Mouse (Mus musculus) midbrain, embryonic 11.5 days (tissue): ENCODE measurements around the gene Chaf1b. TPM values are rescaled to one million over a fixed set of nuclear protein-coding genes. Genes with fewer than 3 reads are reported as not detected.

Source experiments
- ATAC-seq: fragments of 200-750 bp; cut with Nextera tagmentation; 2 replicates; pipeline ENCODE4 v1.8.0; 2017; ENCODE audit warnings: moderate TSS enrichment, moderate library complexity; ENCODE audit not compliant: low FRiP score
- DNase-seq: peaks from one replicate; pipeline ENCODE4 v3.0.0; 2015; ENCODE audit warnings: low spot score; ENCODE audit errors: missing footprints
- H3K27ac ChIP-seq: fragments of 300-500 bp; sonication (generic); 2 replicates; pipeline ENCODE4 v1.5.1; 2014; ENCODE audit warnings: low read depth, low read length
- H3K27me3 ChIP-seq: fragments of 300-500 bp; sonication (generic); 2 replicates; pipeline ENCODE4 v1.6.1; 2014; ENCODE audit warnings: mild to moderate bottlenecking, low read length, moderate library complexity, mixed read lengths; ENCODE audit not compliant: control insufficient read depth, insufficient read depth
- H3K36me3 ChIP-seq: fragments of 300-500 bp; sonication (generic); 2 replicates; pipeline ENCODE4 v1.6.1; 2014; ENCODE audit warnings: mild to moderate bottlenecking, low read length, moderate library complexity, mixed read lengths; ENCODE audit not compliant: control insufficient read depth, insufficient read depth
- H3K4me1 ChIP-seq: fragments of 300-500 bp; sonication (generic); 2 replicates; pipeline ENCODE4 v1.6.1; 2014; ENCODE audit warnings: low read length; ENCODE audit not compliant: control insufficient read depth, insufficient read depth
- H3K4me2 ChIP-seq: fragments of 300-500 bp; sonication (generic); 2 replicates; pipeline ENCODE4 v1.6.1; 2014; ENCODE audit warnings: mild to moderate bottlenecking, moderate library complexity
- H3K4me3 ChIP-seq: fragments of 300-500 bp; sonication (generic); 2 replicates; pipeline ENCODE4 v1.5.1; 2014; ENCODE audit warnings: low read depth, low read length
- H3K9ac ChIP-seq: fragments of 300-500 bp; sonication (generic); 2 replicates; pipeline ENCODE4 v1.6.1; 2014; ENCODE audit warnings: low read length
- H3K9me3 ChIP-seq: fragments of 300-500 bp; sonication (generic); 2 replicates; pipeline ENCODE4 v1.6.1; 2016; ENCODE audit warnings: low read length; ENCODE audit not compliant: control insufficient read depth
- WGBS: fragments of 180-500 bp; shearing (Covaris S2); extraction: QIAGEN DNeasy Blood & Tissue Kit; methylation state at CpG from one replicate; pipeline ENCODE4 v1.1.7; 2014; 5-methylcytosine and 5-hydroxymethylcytosine counted together
- polyA plus RNA-seq: library from polyadenylated mRNA; unstranded; fragments of >200 nt; fragmentation: Nextera tagmentation; extraction: Ambion mirVana; gene quantifications from 2 replicates; pipeline ENCODE4 v1.2.1, GENCODE M21; 2014

The Chaf1b gene
- polyA plus RNA-seq, 1 experiment from 2014 or later = 102 TPM

GRCm38 (mm10) chr16:93884722-93885113 is 1.0 kb downstream of the Chaf1b start:
- Histone ChIP-seq H3K9me3 (no peaks in the 10 kb centered on the region), H3K36me3 (peaks cover 8% of the 10 kb centered on the region; the same call in 1 of the 2 replicates), H3K27ac (no peak overlapping the region), H3K27me3 (no peaks in the 10 kb centered on the region), H3K4me2 (peak overlapping the region; percentile 93), H3K9ac (peak overlapping the region; percentile 79), H3K4me3 (peak overlapping the region; percentile 81), H3K4me1 (peaks cover 13% of the 10 kb centered on the region)
- ATAC-seq (no peak), DNase-seq (no peak)
- 51% methylated on average over 5 of the region's 5 CpGs for WGBS

- H3K36me3 ChIP-seq = peaks cover 19% of the 10 kb centered on the region
- no peak for DNase-seq
- H3K27ac ChIP-seq = no peak overlapping the region
- no peak for ATAC-seq
- H3K4me1 ChIP-seq = peaks cover 8% of the 10 kb centered on the region
- H3K9ac ChIP-seq = no peak overlapping the region
- H3K4me3 ChIP-seq = no peak overlapping the region
- 96% methylated on average over 6 of the region's 6 CpGs for WGBS
- no peaks in the 10 kb centered on the region for H3K9me3 ChIP-seq
- H3K27me3 ChIP-seq = no peaks in the 10 kb centered on the region
- no peak overlapping the region for H3K4me2 ChIP-seq
These were observed 4.8 kb downstream of the Chaf1b start for GRCm38 (mm10) chr16:93888481-93888880.

GRCm38 (mm10) chr16:93890948-93891604 is 7.4 kb downstream of the Chaf1b start:
- no peak for ATAC-seq

GRCm38 (mm10) chr16:93893285-93893684 is 9.6 kb downstream of the Chaf1b start:
- Histone ChIP-seq H3K27ac (no peak overlapping the region), H3K4me2 (no peak overlapping the region), H3K9ac (no peak overlapping the region), H3K9me3 (no peaks in the 10 kb centered on the region), H3K27me3 (no peaks in the 10 kb centered on the region), H3K4me1 (no peaks in the 10 kb centered on the region), H3K4me3 (no peak overlapping the region), H3K36me3 (peaks cover 19% of the 10 kb centered on the region)
- ATAC-seq = no peak
- no peak for DNase-seq
- 93% methylated on average over 5 of the region's 5 CpGs for WGBS

More at GRCm38 (mm10) chr16:93890948-93891604, 7.4 kb downstream of the Chaf1b start:
- no peaks in the 10 kb centered on the region for H3K27me3 ChIP-seq
- no peaks in the 10 kb centered on the region for H3K9me3 ChIP-seq
- no peaks in the 10 kb centered on the region for H3K4me1 ChIP-seq
- no peak overlapping the region for H3K27ac ChIP-seq
- H3K9ac ChIP-seq = no peak overlapping the region
- peaks cover 22% of the 10 kb centered on the region for H3K36me3 ChIP-seq
- no peak overlapping the region for H3K4me2 ChIP-seq
- 89% methylated on average over 12 of the region's 12 CpGs for WGBS
- DNase-seq = no peak
- no peak overlapping the region for H3K4me3 ChIP-seq

- Histone ChIP-seq H3K9ac (no peak overlapping the region), H3K4me2 (no peak overlapping the region), H3K27ac (no peak overlapping the region), H3K4me1 (no peaks in the 10 kb centered on the region), H3K27me3 (no peaks in the 10 kb centered on the region), H3K4me3 (no peak overlapping the region), H3K36me3 (peaks cover 12% of the 10 kb centered on the region; the same call in 1 of the 2 replicates), H3K9me3 (no peaks in the 10 kb centered on the region)
- no peak for ATAC-seq
- DNase-seq = no peak
- 74% methylated on average over 6 of the region's 6 CpGs for WGBS
These were observed 19.3 kb downstream of the Chaf1b start for GRCm38 (mm10) chr16:93903027-93903426.

- 74% methylated on average over 11 of the region's 11 CpGs for WGBS
- H3K4me1 ChIP-seq = no peaks in the 10 kb centered on the region
- no peaks in the 10 kb centered on the region for H3K9me3 ChIP-seq
- DNase-seq (peak; percentile 98), ATAC-seq (peak; percentile 55; the same call in 1 of the 2 replicates)
- H3K27ac ChIP-seq = no peak overlapping the region
- H3K36me3 ChIP-seq = peaks cover 9% of the 10 kb centered on the region; the same call in 1 of the 2 replicates
- no peak overlapping the region for H3K9ac ChIP-seq
- no peaks in the 10 kb centered on the region for H3K27me3 ChIP-seq
- H3K4me2 ChIP-seq = no peak overlapping the region
- no peak overlapping the region for H3K4me3 ChIP-seq
These were observed 22.7 kb downstream of the Chaf1b start for GRCm38 (mm10) chr16:93906156-93907014.

- WGBS = 81% methylated on average over 5 of the region's 5 CpGs
- Histone ChIP-seq H3K4me1 (no peaks in the 10 kb centered on the region), H3K27ac (no peak overlapping the region), H3K9me3 (no peaks in the 10 kb centered on the region), H3K9ac (no peak overlapping the region), H3K4me3 (no peak overlapping the region), H3K36me3 (peaks cover 4% of the 10 kb centered on the region; the same call in 1 of the 2 replicates), H3K4me2 (no peak overlapping the region), H3K27me3 (no peaks in the 10 kb centered on the region)
- no peak for ATAC-seq
- peak; percentile 70 for DNase-seq
These were observed 24.1 kb downstream of the Chaf1b start for GRCm38 (mm10) chr16:93907761-93908160.

- Histone ChIP-seq H3K27me3 (no peaks in the 10 kb centered on the region), H3K4me1 (no peaks in the 10 kb centered on the region), H3K27ac (no peak overlapping the region), H3K9ac (no peak overlapping the region), H3K4me2 (no peak overlapping the region), H3K4me3 (no peak overlapping the region), H3K9me3 (no peaks in the 10 kb centered on the region), H3K36me3 (peaks cover 4% of the 10 kb centered on the region; the same call in 1 of the 2 replicates)
- ATAC-seq (no peak), DNase-seq (peak; percentile 68)
- 94% methylated on average over 8 of the region's 8 CpGs for WGBS
These were observed 24.5 kb downstream of the Chaf1b start for GRCm38 (mm10) chr16:93908196-93908595.

GRCm38 (mm10) chr16:93909936-93910335 is 26.2 kb downstream of the Chaf1b start:
- no peak overlapping the region for H3K4me2 ChIP-seq
- 0 out of 2 replicates have a peak, but pooled peaks cover 2% of the 10 kb centered on the region for H3K36me3 ChIP-seq
- H3K4me1 ChIP-seq = no peaks in the 10 kb centered on the region
- H3K27me3 ChIP-seq = no peaks in the 10 kb centered on the region
- WGBS = 91% methylated on average over 3 of the region's 3 CpGs
- DNase-seq (no peak), ATAC-seq (no peak)
- H3K4me3 ChIP-seq = no peak overlapping the region
- H3K9me3 ChIP-seq = no peaks in the 10 kb centered on the region
- H3K27ac ChIP-seq = no peak overlapping the region
- no peak overlapping the region for H3K9ac ChIP-seq
